Mouse (Mus musculus) urinary bladder, postnatal 0 days (tissue): ENCODE measurements around the gene U2af2. TPM values are rescaled to one million over a fixed set of nuclear protein-coding genes. Genes with fewer than 3 reads are reported as not detected.

Source experiments
- microRNA-seq: library from miRNA; unstranded; fragments of <30 nt; microRNA quantifications from one replicate; pipeline ENCODE4, GENCODE M21; 2016
- polyA plus RNA-seq: library from polyadenylated mRNA; unstranded; fragments of >200 nt; fragmentation: Nextera tagmentation; extraction: Ambion mirVana; gene quantifications from 2 replicates; pipeline ENCODE4 v1.2.1, GENCODE M21; 2015

The U2af2 gene
- 51.0 and 53.6 TPM in 2 replicates for polyA plus RNA-seq

DNA sequence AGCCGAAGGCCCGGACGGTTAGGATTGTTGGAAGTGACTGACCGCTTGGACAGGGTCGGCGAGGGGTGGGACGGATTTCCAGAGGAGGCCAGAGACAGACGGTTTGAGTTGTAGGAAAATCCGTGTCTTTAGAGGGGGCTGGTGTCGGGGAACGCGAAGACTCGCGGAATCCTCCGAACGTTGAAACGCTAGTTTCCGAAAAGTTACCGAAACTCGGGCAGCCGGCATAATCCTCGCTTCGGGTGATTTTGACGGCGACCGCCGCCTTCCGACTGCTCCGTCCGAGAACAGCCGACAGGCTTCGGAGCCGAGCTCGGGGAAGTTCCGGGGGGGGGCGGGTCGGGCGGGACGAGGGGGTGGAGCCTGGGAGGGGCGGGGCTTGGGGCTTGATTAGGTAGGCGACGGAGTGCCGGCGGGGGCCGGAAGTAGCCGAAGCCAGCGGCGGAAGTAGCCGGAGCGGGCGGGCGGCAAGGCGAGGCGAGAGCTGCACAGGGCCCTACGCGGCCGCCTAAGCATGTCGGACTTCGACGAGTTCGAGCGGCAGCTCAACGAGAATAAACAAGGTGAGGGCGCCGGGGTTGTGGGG is at the start of gene U2af2:
TSS of gene U2af2 (plus strand) at position 370 of the 586 bp plus-strand sequence.

GRCm38 (mm10) chr7:5014251-5015117 is 47.5 kb upstream of the U2af2 start, which contains the start of the genes Zfp524 and Fiz1:
Gene Zfp524, plus strand, starts transcription at chr7:5014415.
Gene Fiz1, minus strand, starts transcription at chr7:5014697.

GRCm38 (mm10) chr7:5015118-5016001 is 46.6 kb upstream of the U2af2 start, which contains the start of gene Gm44973:
Gene Gm44973, plus strand, starts transcription at chr7:5015496.

DNA sequence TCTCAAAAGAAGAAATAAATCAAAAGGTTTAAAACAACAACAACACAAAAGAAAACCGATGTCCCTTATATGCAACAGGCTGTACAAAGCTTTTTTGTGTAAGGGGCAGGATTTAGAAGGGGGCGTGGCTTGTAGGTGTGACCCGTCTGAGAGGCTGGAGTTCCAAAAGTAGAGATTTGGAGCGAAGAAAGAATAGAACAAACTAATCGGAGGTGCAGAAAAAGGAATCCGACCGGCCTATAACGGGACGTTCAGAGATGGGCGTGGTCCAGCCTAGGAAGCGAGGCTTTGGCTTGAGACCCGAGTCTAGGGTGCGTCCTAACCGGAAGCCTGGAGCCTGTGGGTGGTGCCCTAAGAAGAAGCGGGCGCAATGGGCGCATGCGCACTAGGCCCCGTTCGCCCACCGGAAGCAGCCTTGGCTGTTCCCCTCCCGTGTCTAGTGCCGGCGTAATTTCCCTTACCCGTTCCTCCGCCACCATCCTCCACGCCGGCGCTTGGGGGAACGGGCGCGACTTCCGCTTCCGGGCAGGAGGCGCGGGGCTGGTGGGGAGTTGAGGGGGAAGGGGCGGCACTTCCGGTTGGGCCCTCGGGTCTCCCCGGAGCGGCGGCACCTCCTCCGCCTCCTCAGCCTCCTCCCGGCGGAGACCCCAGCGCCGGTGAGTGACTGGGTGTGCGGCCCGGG is 41.8 kb upstream of the U2af2 start, which contains the start of the genes Zfp865 and Ccdc106:
TSS of gene Zfp865 (plus strand) at position 377 of the 682 bp plus-strand sequence.
TSS of gene Ccdc106 (plus strand) at position 554 of the 682 bp plus-strand sequence.

DNA sequence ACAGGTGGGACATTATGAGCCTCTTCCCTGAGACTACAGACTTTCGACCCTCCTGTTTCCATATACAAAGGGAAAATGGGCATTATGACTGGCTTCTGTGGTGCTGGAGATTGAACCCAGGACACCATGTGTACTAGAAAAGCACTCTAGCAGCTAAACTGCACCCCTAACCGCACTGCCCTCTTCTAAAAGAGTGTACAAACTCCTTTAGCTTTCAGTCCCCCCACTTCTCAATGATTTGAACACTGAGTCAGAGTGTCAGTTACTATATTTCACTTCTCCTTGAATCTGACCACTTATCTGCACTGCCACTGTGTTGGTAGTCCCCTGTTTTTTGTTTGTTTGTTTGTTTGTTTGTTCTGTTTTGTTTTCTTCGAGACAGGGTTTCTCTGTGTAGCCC is 28.1 kb upstream of the U2af2 start, which contains the start of gene 4632433K11Rik:
TSS of gene 4632433K11Rik (plus strand) at position 301 of the 400 bp plus-strand sequence.

DNA sequence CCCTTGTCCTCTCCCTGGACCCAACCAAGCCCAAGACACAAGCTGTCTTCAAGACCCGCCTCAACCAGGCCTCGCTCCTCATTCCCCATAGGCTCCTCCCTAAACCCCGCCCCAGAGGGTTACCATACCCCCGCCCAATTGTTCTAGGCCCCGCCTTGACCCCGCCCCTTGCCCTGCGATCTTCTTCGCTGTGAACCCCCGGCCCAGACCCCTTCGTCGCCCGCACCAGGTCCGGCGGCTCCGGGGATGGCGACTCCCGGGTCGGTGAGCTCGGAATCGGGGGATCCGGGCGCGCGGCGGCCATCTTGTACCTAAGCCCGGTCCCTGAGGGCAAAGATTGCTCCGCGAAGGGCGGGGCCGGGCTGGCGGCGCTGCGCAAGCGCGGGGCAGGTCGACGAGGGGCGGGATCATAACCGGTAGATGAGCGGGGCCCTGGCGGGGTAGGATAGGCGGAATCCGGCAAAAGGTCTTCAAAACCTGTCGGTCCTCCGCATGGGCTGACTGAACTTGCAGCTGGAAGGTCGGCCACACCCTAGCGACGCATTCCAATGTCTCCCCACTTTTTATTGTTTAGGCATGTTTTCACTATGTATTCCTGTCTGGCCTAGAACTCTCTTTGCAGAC is 23.7 kb upstream of the U2af2 start, which contains the start of gene Zfp784:
TSS of gene Zfp784 (minus strand) at position 338 of the 624 bp plus-strand sequence.

DNA sequence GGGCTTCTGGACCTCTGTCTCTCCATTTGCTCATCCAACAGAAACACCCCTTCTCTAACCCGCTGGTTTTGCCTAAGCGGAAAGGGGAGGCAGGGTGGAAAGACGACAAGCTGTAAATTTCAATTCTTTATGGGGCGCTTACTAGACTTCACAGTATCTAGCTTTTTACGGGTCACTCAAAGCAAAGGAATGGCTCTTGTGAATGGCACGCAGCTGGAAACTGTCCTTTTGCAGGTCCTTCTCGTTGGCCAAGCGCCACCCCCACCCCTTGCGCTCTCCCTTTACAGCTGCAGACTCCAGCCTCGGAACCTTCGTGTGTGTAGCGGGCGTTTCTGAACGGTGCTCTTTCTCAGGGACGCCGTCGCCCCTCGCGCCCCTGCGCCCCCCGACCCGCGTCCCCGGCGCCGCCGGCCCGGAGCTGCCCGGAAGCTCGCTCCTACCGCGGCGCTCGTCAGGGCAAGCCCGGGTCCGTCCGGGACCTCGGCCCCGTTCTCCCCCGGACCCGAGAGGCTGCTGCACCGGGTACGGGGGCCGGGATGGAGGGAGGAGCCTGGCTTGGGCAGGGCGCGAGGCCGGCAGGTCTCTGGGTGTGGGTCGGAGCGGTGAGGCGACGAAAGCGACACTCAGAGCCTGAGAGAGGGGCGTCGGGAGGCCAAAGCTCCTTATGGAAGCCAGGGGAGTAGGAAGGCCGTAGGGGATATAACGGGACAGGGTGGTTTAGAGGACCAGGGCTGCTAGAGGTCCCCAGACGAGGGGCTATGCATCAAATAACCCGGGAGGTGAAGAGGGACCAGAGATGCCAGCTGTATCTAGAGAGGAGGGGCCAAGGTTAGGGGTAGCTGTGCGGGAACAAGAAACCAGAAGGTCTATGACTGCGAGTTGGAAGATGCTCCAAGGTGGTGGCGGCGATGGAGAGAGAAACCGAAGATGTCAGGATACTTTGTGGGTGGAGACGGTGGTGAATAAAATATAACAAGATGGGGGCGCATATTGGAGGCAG is 10.4 kb upstream of the U2af2 start, which contains the start of gene Zfp580:
TSS of gene Zfp580 (plus strand) at position 346 of the 1,000 bp plus-strand sequence.

DNA sequence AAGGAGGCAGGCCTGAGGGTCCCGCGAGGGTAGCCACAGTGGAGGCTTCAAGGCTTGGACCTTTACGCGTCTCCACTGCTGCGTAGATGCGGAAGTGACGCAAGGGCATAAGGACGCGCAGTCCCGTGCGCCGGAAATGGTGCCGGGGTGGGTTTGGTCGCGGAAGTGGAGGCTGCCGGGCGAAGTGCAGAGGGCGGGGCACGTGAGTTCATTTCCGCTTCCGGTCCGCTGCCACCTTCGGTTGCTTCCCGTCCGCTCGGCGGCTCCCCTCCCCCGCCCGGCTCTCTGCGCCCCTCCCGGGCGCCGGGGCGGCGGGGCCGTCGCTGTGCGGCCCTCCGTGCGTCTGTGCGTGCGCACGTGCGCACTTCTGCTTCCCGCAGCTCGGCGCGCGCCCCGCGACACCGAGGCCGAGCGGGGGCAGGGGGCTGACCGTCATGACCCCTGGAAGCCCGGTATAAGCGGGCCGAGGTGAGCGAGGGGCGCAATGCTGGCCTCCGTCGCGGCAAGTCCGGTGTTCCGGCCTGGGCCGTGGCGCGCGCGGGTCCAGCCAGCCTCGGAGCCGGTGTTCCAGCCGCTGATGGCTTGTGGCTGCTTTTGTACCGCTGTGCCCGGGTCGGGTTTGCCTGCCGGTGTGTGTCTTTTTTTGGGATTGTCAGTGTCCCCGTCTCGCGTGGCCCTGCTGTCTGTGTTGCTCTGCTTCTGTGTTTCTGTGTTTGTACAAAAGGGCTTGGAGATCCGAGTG is 18.2 kb downstream of the U2af2 start, which contains the start of gene Epn1:
TSS of gene Epn1 (plus strand) at position 226 of the 742 bp plus-strand sequence.

GRCm38 (mm10) chr7:5116850-5117249 is 54.9 kb downstream of the U2af2 start, which contains the start of gene Rfpl4:
Gene Rfpl4, minus strand, starts transcription at chr7:5116950.

DNA sequence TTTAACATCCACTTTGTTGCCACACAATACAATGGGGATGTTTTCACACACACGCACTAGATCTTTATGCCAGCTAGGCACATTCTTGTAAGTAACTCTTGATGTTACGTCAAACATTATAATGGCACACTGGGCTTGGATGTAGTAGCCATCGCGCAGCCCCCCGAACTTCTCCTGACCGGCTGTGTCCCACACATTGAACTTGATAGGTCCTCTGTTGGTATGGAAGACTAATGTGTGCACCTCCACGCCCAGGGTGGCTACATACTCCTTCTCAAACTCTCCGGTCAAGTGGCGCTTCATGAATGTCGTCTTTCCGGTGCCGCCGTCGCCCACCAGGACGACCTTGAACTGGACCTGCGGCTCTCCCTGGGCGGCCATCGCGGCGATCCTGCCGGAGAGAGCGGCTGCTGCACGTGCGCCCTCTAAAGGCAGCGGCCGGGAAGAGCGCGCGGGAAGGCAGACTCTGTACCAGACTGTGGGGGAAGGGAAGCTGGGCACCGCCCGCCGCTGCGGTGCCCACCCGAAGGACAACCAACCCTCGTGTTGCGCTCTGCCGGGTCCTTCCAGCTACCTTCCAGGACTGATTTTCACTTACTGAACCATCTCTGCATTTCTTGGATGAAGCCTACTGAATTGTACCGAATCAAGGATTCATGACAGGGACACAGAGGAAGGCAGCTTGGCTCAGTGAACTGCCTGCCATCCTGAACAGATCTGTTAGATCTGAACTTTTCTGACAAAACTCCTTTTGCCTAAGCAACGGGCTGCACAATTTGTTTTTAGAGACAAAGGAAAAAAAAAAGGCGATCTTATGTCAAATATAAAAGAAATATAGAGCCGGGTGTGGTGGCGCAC is 63.8 kb downstream of the U2af2 start, which contains the start of gene Rasl2-9:
TSS of gene Rasl2-9 (minus strand) at position 402 of the 858 bp plus-strand sequence.

Small RNA genes within 50 kb of the gene (microRNA-seq; reads per million reads assigned to microRNA genes)
- gene Gm26217 = not detected

Other genes starting within 250 kb of the U2af2 start
- 130 and 139 TPM in 2 replicates for gene Ube2s, start 249.6 kb upstream of the U2af2 start, polyA plus RNA-seq
- 0.10 and 0.20 TPM in 2 replicates for gene Shisa7, start 217.4 kb upstream of the U2af2 start, polyA plus RNA-seq
- gene Isoc2b, start 191.9 kb upstream of the U2af2 start, polyA plus RNA-seq = 8.1 and 9.4 TPM in 2 replicates
- gene Isoc2a, start 185.0 kb upstream of the U2af2 start, polyA plus RNA-seq = 0.64 and 0.98 TPM in 2 replicates
- gene Gm36210, start 155.6 kb upstream of the U2af2 start, polyA plus RNA-seq = not detected in 2 replicates
- 1.7 and 2.3 TPM in 2 replicates for gene Zfp628, start 146.9 kb upstream of the U2af2 start, polyA plus RNA-seq
- 2.6 and 3.0 TPM in 2 replicates for gene Nat14, start 140.1 kb upstream of the U2af2 start, polyA plus RNA-seq
- 3.7 and 4.8 TPM in 2 replicates for gene Ssc5d, start 136.4 kb upstream of the U2af2 start, polyA plus RNA-seq
- gene Sbk2, start 97.7 kb upstream of the U2af2 start, polyA plus RNA-seq = 0.12 and 0.23 TPM in 2 replicates
- not detected in 2 replicates for gene Sbk3, start 91.0 kb upstream of the U2af2 start, polyA plus RNA-seq
- 12.7 and 15.0 TPM in 2 replicates for gene Zfp579, start 66.0 kb upstream of the U2af2 start, polyA plus RNA-seq
- gene Zfp524, start 47.7 kb upstream of the U2af2 start, polyA plus RNA-seq = 13.2 and 14.0 TPM in 2 replicates
- 15.1 and 16.0 TPM in 2 replicates for gene Fiz1, start 47.4 kb upstream of the U2af2 start, polyA plus RNA-seq
- gene Gm44973, start 46.6 kb upstream of the U2af2 start, polyA plus RNA-seq = 2.4 and 4.0 TPM in 2 replicates
- gene Zfp865, start 41.8 kb upstream of the U2af2 start, polyA plus RNA-seq = 3.1 TPM in 2 replicates
- gene Ccdc106, start 41.6 kb upstream of the U2af2 start, polyA plus RNA-seq = 53.3 and 57.1 TPM in 2 replicates
- gene 4632433K11Rik, start 28.0 kb upstream of the U2af2 start, polyA plus RNA-seq = not detected in 2 replicates
- 3.9 and 5.4 TPM in 2 replicates for gene Zfp784, start 23.7 kb upstream of the U2af2 start, polyA plus RNA-seq
- gene Zfp580, start 10.6 kb upstream of the U2af2 start, polyA plus RNA-seq = 33.3 and 37.8 TPM in 2 replicates
- 39.4 and 40.6 TPM in 2 replicates for gene Epn1, start 18.1 kb downstream of the U2af2 start, polyA plus RNA-seq
- gene Rfpl4, start 54.8 kb downstream of the U2af2 start, polyA plus RNA-seq = not detected in 2 replicates
- gene Rasl2-9, start 63.8 kb downstream of the U2af2 start, polyA plus RNA-seq = 0.57 and 1.1 TPM in 2 replicates
- not detected in 2 replicates for gene Vmn1r55, start 87.5 kb downstream of the U2af2 start, polyA plus RNA-seq
- gene Vmn1r56, start 134.6 kb downstream of the U2af2 start, polyA plus RNA-seq = not detected in 2 replicates
- gene Vmn1r57, start 156.3 kb downstream of the U2af2 start, polyA plus RNA-seq = not detected in 2 replicates